Mouse (Mus musculus) MN1 (cell line): ENCODE results near the gene Gm10376.
"Not testable (repeated sequence)": the region's sequence is repeated elsewhere in the genome, so short reads cannot be mapped to it uniquely, and the experiment has no call there.

Experiments used
- DNase-seq: peaks from one replicate; pipeline ENCODE4 v3.0.0-alpha.2; 2016; ENCODE audit warnings: low spot score

The Gm10376 gene

DNA sequence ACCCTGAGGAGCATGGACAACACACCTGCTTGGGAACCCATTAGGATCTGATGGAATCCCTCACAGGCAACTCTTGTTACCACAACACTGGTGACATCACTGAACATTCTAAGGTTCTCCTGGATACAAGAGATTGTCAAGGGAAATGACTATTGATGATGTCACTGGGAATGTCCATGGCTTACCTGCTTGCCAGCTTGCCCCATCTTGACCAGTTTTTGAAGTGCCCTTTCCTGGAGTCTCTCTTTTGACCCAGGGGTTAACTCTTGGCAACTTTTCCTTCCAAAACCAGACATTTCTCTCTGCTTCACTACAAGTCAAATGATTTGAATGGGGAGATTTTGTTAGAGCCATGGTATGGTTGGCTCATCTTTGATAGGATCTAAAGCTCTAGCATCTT, at the start of gene Gm10376:
Gene Gm10376 (minus strand): TSS at position 101 of the 400 bp plus-strand sequence.
- DNase-seq, result not testable (repeated sequence)

DNA sequence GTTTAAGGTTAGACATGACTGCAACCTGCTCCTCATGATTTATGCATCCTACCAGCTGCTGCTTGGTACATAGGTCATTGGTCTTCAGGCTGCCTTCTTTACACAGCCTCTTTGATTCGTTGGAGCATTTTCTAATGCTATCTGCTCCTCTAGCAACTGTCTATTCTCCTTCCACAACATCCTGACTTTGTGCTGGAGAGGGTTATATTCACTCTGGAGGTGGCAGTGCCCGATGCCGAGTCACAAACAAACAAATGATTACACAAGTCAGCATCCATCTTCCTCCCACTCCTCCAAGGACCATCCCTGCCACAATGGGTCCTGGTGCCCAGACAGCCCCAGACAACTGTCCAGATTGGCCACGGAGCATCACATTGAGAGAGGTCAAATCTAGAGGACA, 44.8 kb upstream of the Gm10376 start:
- DNase-seq, result not testable (repeated sequence)

DNA sequence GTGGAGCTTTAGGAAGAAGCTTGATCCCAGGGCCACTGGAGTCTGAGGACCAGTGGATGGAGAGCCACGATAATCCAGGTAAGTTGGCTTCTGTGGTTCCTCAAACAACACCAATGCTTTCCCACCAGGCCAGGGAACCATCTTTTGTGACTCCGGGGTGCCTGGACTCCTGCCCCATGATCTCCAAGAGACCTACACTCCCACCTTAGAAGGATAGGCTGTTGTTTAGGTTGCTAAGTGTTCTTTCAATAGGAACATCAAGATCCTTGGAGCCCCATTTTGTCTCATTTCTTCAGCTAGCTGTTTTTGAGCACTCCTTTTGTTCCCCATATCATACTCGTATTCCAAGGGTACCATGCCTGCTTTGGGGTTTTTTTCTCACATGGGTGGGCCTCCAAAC, 42.6 kb upstream of the Gm10376 start:
- DNase-seq, result not testable (repeated sequence)

DNA sequence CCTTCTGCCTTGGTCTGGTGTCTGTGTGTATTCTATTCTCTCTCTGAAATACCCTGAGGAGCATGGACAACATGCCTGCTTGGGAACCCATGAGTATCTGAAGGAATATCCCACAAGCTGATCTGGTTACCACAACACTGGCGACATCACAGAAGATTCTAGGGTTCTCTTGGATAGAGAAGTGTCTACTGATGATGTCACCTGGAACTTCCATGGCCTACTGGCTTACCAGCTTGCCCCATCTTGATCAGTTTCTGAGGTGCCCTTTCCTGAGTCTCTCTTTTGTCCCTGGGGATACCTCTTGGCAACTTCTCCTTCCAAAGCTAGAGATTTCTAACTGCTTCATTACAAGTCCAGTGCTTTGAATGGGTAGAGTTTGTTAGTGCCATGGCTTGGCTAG, 21.9 kb downstream of the Gm10376 start, which contains the start of gene Gm8082:
Gene Gm8082 (minus strand): TSS at position 101 of the 400 bp plus-strand sequence.
- DNase-seq, result not testable (repeated sequence)
